In the genomic region with DNA sequence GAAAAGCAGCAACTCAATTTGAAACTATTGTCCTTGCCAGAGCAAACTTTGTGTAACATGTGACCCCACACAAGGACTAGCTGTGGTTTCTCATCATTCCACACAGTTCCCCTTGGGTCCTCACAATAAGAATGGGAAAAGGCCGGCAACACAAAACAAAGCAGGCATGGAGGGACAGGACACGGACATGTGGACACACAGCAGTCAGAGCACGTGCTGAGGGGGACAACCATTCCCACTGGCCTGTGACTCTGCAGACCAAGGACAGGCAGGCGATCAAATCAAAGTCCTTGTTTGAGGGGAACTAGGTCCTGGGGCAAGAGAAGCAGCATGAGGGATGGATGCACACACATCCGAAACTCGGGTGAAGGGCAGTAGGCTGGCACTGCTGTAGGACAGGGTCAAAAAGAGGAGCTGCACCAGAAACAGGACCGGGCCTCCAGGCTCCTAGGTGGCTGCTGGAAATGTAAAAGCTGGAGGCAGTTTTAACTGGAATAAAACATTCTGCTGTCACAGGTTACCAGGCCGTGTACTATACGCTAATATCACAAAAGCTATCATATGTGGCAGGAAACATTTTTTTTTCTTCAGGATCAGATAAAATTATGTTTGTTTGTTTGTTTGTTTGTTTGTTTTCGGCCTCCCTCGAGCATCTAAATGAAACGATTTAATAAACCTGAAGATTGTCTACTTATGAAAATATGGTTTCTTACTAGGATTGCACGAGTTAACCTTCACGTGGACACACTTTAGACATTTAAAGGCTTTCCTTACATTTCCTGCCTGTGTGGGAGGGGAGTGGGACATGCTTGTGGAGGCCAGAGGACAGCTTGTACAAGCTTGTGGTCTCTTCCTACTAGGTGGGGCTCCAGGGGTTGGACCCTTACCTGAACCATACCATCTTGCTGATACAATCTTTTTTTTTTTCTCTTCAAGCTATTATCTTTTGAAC, we compare ENCODE assay signal across 1 mouse cellular context.
TF ChIP-seq lines count a peak whose summit lies in the region.

No protein-coding gene starts in this region.

TF ChIP-seq in CH12.LX, 34 proteins besides CTCF, POLR2A, EP300 and RAD21 (continued from another document):
- 0 out of 2 replicates have a peak, but pooled peaks have one; percentile 29 for TF ChIP-seq KAT2A (IDR thresholded peaks at IDR 0.05; ENCODE audit: insufficient replicate concordance, low read length)
- no peak for TF ChIP-seq GABPA (IDR thresholded peaks at IDR 0.05; ENCODE audit: insufficient replicate concordance, low read depth, low read length)
- peak; percentile 34; the same call in 1 of the 2 replicates for TF ChIP-seq USF2 (conservative IDR thresholded peaks at IDR 0.05; ENCODE audit: low read depth, low read length)
- TF ChIP-seq MAX (IDR thresholded peaks at IDR 0.05; ENCODE audit: low read length) = peak; percentile 91
- TF ChIP-seq NELFE (IDR thresholded peaks at IDR 0.05; ENCODE audit: low read depth, low read length) = no peak
- TF ChIP-seq MYC (IDR thresholded peaks at IDR 0.05; ENCODE audit: low read depth, low read length) = 0 out of 2 replicates have a peak, but pooled peaks have one; percentile 70
- TF ChIP-seq MXI1 (IDR thresholded peaks at IDR 0.05; ENCODE audit: low read depth, low read length) = peak; percentile 82
- 0 out of 2 replicates have a peak, but pooled peaks have one; percentile 32 for TF ChIP-seq UBTF (IDR thresholded peaks at IDR 0.05; ENCODE audit: low read depth, low read length)
- TF ChIP-seq RCOR1 (conservative IDR thresholded peaks at IDR 0.05; ENCODE audit: low read depth, low read length) = peak; percentile 48; the same call in 1 of the 2 replicates
- peak; percentile 94 for TF ChIP-seq BHLHE40 (IDR thresholded peaks at IDR 0.05; ENCODE audit: low read depth, low read length)
- TF ChIP-seq IRF4 (IDR thresholded peaks at IDR 0.05; ENCODE audit: low read depth, low read length) = 0 out of 2 replicates have a peak, but pooled peaks have one; percentile 2
- TF ChIP-seq ELF1 (IDR thresholded peaks at IDR 0.05; ENCODE audit: low read depth, low read length) = no peak
- 0 out of 2 replicates have a peak, but pooled peaks have one; percentile 22 for TF ChIP-seq ETS1 (conservative IDR thresholded peaks at IDR 0.05; ENCODE audit: low read depth, low read length)
- peak; percentile 33; the same call in 1 of the 2 replicates for TF ChIP-seq POLR2AphosphoS2 (IDR thresholded peaks at IDR 0.05; ENCODE audit: low read depth, low read length)
- TF ChIP-seq USF1 (IDR thresholded peaks at IDR 0.05; ENCODE audit: low read depth, low read length) = no peak
- no peak for TF ChIP-seq ZC3H11A (IDR thresholded peaks at IDR 0.05; ENCODE audit: low read depth, low read length)
- no peak; the same call in 1 of the 2 replicates for TF ChIP-seq MEF2A (IDR thresholded peaks at IDR 0.05; ENCODE audit: borderline replicate concordance, low read depth, low read length)
- TF ChIP-seq MAZ (IDR thresholded peaks at IDR 0.05; ENCODE audit: low read depth, low read length) = 0 out of 2 replicates have a peak, but pooled peaks have one; percentile 42
- no peak for TF ChIP-seq MAFK (IDR thresholded peaks at IDR 0.05; ENCODE audit: insufficient replicate concordance, low read length)
- TF ChIP-seq TBP (conservative IDR thresholded peaks at IDR 0.05; ENCODE audit: low read depth, low read length) = no peak
- no peak; the same call in 1 of the 2 replicates for TF ChIP-seq SIN3A (IDR thresholded peaks at IDR 0.05; ENCODE audit: low read length)
